Mouse (Mus musculus) myocyte (in vitro differentiated cells): ENCODE measurements at regions not wholly inside any gene's neighbourhood (a gene's known extent, or its start where the extent isn't known, plus 50 kb on each side); places are given as distances from the start of the nearest gene placed in this dataset.

ENCODE experiments used
- H3K27me3 ChIP-seq: one replicate; pipeline ENCODE4 v1.6.1; 2011; ENCODE audit not compliant: control insufficient read depth, insufficient read depth, insufficient read length
- H3K36me3 ChIP-seq: one replicate; pipeline ENCODE4 v1.6.1; 2011; ENCODE audit not compliant: control insufficient read depth, insufficient read depth
- H3K4me2 ChIP-seq: one replicate; pipeline ENCODE4 v1.6.1; 2011; ENCODE audit warnings: low read depth, control low read depth
- H3K4me3 ChIP-seq: one replicate; pipeline ENCODE4 v1.5.1; 2011; ENCODE audit warnings: mild to moderate bottlenecking, control low read depth, moderate library complexity
- H3K79me2 ChIP-seq: one replicate; pipeline ENCODE4 v1.6.1; 2011; ENCODE audit not compliant: control insufficient read depth, insufficient read depth
- H3ac ChIP-seq: one replicate; pipeline ENCODE4 v1.6.1; 2011; ENCODE audit not compliant: control insufficient read depth, insufficient read length
- CEBPB ChIP-seq: IDR thresholded peaks from 2 replicates; pipeline ENCODE4 v1.6.1; 2011; ENCODE audit warnings: mild to moderate bottlenecking, moderate library complexity; ENCODE audit not compliant: poor library complexity, insufficient read depth, severe bottlenecking
- E2F4 ChIP-seq: IDR thresholded peaks from one replicate; pipeline ENCODE4 v1.6.1; 2011; ENCODE audit warnings: mild to moderate bottlenecking, control low read depth, moderate library complexity; ENCODE audit not compliant: insufficient read depth
- MAX ChIP-seq: IDR thresholded peaks from one replicate; pipeline ENCODE4 v1.6.1; 2011; ENCODE audit warnings: low read depth, mild to moderate bottlenecking, control low read depth
- MYOD1 ChIP-seq, 3 experiments: IDR thresholded peaks; one replicate each; pipeline ENCODE4 v1.6.1; 2011; ENCODE audit warnings: control low read depth in 2 of 3, low read depth in 2 of 3, mild to moderate bottlenecking in 2 of 3, moderate library complexity in 1 of 3; ENCODE audit not compliant: insufficient read length in 2 of 3, control insufficient read depth in 1 of 3
- MYOG ChIP-seq, 3 experiments: IDR thresholded peaks; one replicate each; pipeline ENCODE4 v1.6.1; 2011; ENCODE audit warnings: control low read depth in 2 of 3, low read depth in 2 of 3, mild to moderate bottlenecking in 2 of 3; ENCODE audit not compliant: insufficient read length in 2 of 3, control insufficient read depth in 1 of 3, insufficient read depth in 1 of 3
- POLR2A ChIP-seq: IDR thresholded peaks from one replicate; pipeline ENCODE4 v1.6.1; 2011; ENCODE audit warnings: low read depth, mild to moderate bottlenecking, control low read depth, moderate library complexity; ENCODE audit not compliant: insufficient read length
- POLR2AphosphoS2 ChIP-seq: IDR thresholded peaks from one replicate; pipeline ENCODE4 v1.6.1; 2011; ENCODE audit warnings: low read depth, control low read depth; ENCODE audit not compliant: insufficient read length
- REST ChIP-seq: IDR thresholded peaks from one replicate; pipeline ENCODE4 v1.6.1; 2011; ENCODE audit warnings: mild to moderate bottlenecking, control low read depth, moderate library complexity; ENCODE audit not compliant: insufficient read depth, insufficient read length
- SRF ChIP-seq: IDR thresholded peaks from one replicate; pipeline ENCODE4 v1.6.1; 2011; ENCODE audit warnings: low read depth; ENCODE audit not compliant: control insufficient read depth, insufficient read length
- TCF12 ChIP-seq: IDR thresholded peaks from one replicate; pipeline ENCODE4 v1.6.1; 2011; ENCODE audit warnings: mild to moderate bottlenecking, control low read depth; ENCODE audit not compliant: poor library complexity, insufficient read depth, severe bottlenecking
- TCF3 ChIP-seq: IDR thresholded peaks from one replicate; pipeline ENCODE4 v1.6.1; 2011; ENCODE audit warnings: low read depth, control low read depth; ENCODE audit not compliant: insufficient read length
- USF1 ChIP-seq: IDR thresholded peaks from one replicate; pipeline ENCODE4 v1.6.1; 2011; ENCODE audit warnings: low read depth, mild to moderate bottlenecking, control low read depth, moderate library complexity

- Histone ChIP-seq H3K36me3 (no peaks in the 10 kb centered on the region), H3K27me3 (no peaks in the 10 kb centered on the region), H3K4me2 (no peak overlapping the region), H3K4me3 (no peak overlapping the region), H3ac (no peak overlapping the region), H3K79me2 (no peaks in the 10 kb centered on the region)
- TF ChIP-seq USF1, result no peak
- TF ChIP-seq MAX, result no peak
- TF ChIP-seq CEBPB, result no peak
- no peak for TF ChIP-seq SRF
- no peak for TF ChIP-seq POLR2AphosphoS2
- TF ChIP-seq REST, result no peak
- TF ChIP-seq E2F4, result no peak
- TF ChIP-seq MYOG (IDR thresholded peaks at IDR 0.05; ENCODE audit: control insufficient read depth in 1 of 3, insufficient read depth in 1 of 3, insufficient read length in 2 of 3, low read depth in 2 of 3), result no peak
- no peak for TF ChIP-seq POLR2A
- TF ChIP-seq TCF12, result no peak
- TF ChIP-seq TCF3, result no peak
- TF ChIP-seq MYOD1 (IDR thresholded peaks at IDR 0.05; ENCODE audit: control insufficient read depth in 1 of 3, insufficient read length in 2 of 3, low read depth in 2 of 3), result no peak
These were observed 195.4 kb upstream of the Trib2 start for GRCm38 (mm10) chr12:16012081-16012480.

GRCm38 (mm10) chr12:16009822-16010620 lies 193.3 kb upstream of the Trib2 start:
- TF ChIP-seq MYOG (IDR thresholded peaks at IDR 0.05; ENCODE audit: control insufficient read depth in 1 of 3, insufficient read depth in 1 of 3, insufficient read length in 2 of 3, low read depth in 2 of 3) (peak in 2 of 3 experiments; percentile 23 to 47), POLR2A (no peak), MYOD1 (IDR thresholded peaks at IDR 0.05; ENCODE audit: control insufficient read depth in 1 of 3, insufficient read length in 2 of 3, low read depth in 2 of 3) (peak in 2 of 3 experiments; percentile 59 to 61), TCF3 (no peak), USF1 (no peak), CEBPB (no peak)
- no peaks in the 10 kb centered on the region for H3K36me3 ChIP-seq
- no peaks in the 10 kb centered on the region for H3K79me2 ChIP-seq
- H3ac ChIP-seq, result no peak overlapping the region
- peak overlapping the region; percentile 22 for H3K4me2 ChIP-seq
- H3K27me3 ChIP-seq, result no peaks in the 10 kb centered on the region
- no peak overlapping the region for H3K4me3 ChIP-seq

GRCm38 (mm10) chr12:16008763-16009515 lies 192.2 kb upstream of the Trib2 start:
- H3K4me3 ChIP-seq, result no peak overlapping the region
- H3ac ChIP-seq, result no peak overlapping the region
- H3K4me2 ChIP-seq, result no peak overlapping the region
- no peaks in the 10 kb centered on the region for H3K79me2 ChIP-seq
- no peaks in the 10 kb centered on the region for H3K27me3 ChIP-seq
- TF ChIP-seq SRF (no peak), TCF3 (no peak), MYOD1 (IDR thresholded peaks at IDR 0.05; ENCODE audit: control insufficient read depth in 1 of 3, insufficient read length in 2 of 3, low read depth in 2 of 3) (peak in 1 of 3 experiments; percentile 38), POLR2AphosphoS2 (no peak)
- no peaks in the 10 kb centered on the region for H3K36me3 ChIP-seq

- no peaks in the 10 kb centered on the region for H3K27me3 ChIP-seq
- no peaks in the 10 kb centered on the region for H3K36me3 ChIP-seq
- H3ac ChIP-seq, result no peak overlapping the region
- no peaks in the 10 kb centered on the region for H3K79me2 ChIP-seq
- H3K4me3 ChIP-seq, result no peak overlapping the region
- no peak overlapping the region for H3K4me2 ChIP-seq
- TF ChIP-seq SRF (no peak), MYOD1 (IDR thresholded peaks at IDR 0.05; ENCODE audit: control insufficient read depth in 1 of 3, insufficient read length in 2 of 3, low read depth in 2 of 3) (peak in 2 of 3 experiments; percentile 24 to 54), POLR2AphosphoS2 (no peak)
These were observed 191.5 kb upstream of the Trib2 start for GRCm38 (mm10) chr12:16008261-16008660.

GRCm38 (mm10) chr12:16006688-16007087 lies 190.0 kb upstream of the Trib2 start:
- no peak overlapping the region for H3K4me3 ChIP-seq

More at GRCm38 (mm10) chr12:16006688-16007087, 190.0 kb upstream of the Trib2 start:
- TF ChIP-seq TCF3 (no peak), E2F4 (no peak), MAX (no peak), CEBPB (no peak), POLR2A (no peak), REST (no peak), USF1 (no peak), MYOG (IDR thresholded peaks at IDR 0.05; ENCODE audit: control insufficient read depth in 1 of 3, insufficient read depth in 1 of 3, insufficient read length in 2 of 3, low read depth in 2 of 3) (no peak), SRF (no peak), POLR2AphosphoS2 (no peak)
- Histone ChIP-seq H3K36me3 (no peaks in the 10 kb centered on the region), H3K79me2 (no peaks in the 10 kb centered on the region), H3K4me2 (peak overlapping the region; percentile 75), H3ac (no peak overlapping the region), H3K27me3 (no peaks in the 10 kb centered on the region)
